Mouse (Mus musculus): ENCODE data around the gene Syt15. TPM values are rescaled to one million over a fixed set of nuclear protein-coding genes. Genes with fewer than 3 reads are reported as not detected.
A peak's percentile ranks its signal among the peaks of the same experiment; 100 is the strongest.
"Not testable (repeated sequence)": the region's sequence is repeated elsewhere in the genome, so short reads cannot be mapped to it uniquely, and the experiment has no call there.

Syt15 gene
- polyA plus RNA-seq, 1 experiment from 2014 or later: 0.63 TPM

DNA sequence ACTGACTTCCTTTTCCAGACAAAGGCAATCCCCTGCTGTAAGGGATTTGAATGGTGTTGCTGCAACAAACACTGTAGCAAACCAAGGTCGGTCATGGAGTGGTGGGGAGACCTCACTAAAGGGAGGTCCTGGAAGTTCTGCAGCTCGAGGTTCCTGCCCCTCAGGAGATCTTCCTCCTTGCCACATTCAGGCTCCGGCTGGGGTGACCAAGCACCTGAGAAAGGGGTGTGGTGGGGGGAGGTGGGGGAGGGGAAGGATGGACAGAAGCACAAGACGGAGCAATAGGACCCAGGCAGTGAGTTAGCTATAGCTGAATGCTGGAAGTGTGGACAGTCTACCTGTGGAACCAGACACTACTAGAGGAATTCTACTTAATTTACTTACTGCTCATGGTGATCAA is 14.5 kb downstream of the Syt15 start:
- ATAC-seq: no peak
- WGBS: 65% methylated on average over 4 of the region's 4 CpGs

GRCm38 (mm10) chr14:34234630-34235380 is 15.4 kb downstream of the Syt15 start:
- Histone ChIP-seq H3K36me3 (ENCODE audit: control insufficient read depth, insufficient read depth, low read length) (no peaks in the 10 kb centered on the region), H3K27ac (ENCODE audit: low read length) (no peak overlapping the region), H3K27me3 (ENCODE audit: control insufficient read depth, insufficient read depth, low read depth, low read length) (no peaks in the 10 kb centered on the region), H3K9me3 (replicated peaks; ENCODE audit: control insufficient read depth, low read length, poor library complexity, severe bottlenecking) (no peaks in the 10 kb centered on the region), H3K4me3 (ENCODE audit: low read depth, low read length) (peak overlapping the region; percentile 40), H3K4me2 (ENCODE audit: low read length) (peak overlapping the region; percentile 86), H3K4me1 (ENCODE audit: control insufficient read depth, insufficient read depth, low read length) (peaks cover 3% of the 10 kb centered on the region; the same call in 1 of the 2 replicates), H3K9ac (ENCODE audit: low read depth, low read length) (peak overlapping the region; percentile 64)
- peak; percentile 99 for ATAC-seq
- WGBS: 2% methylated on average over 16 of the region's 16 CpGs

More for the DNA sequence above, 14.5 kb downstream of the Syt15 start:
- no peak overlapping the region for H3K4me3 ChIP-seq (ENCODE audit: low read depth, low read length)
- H3K27me3 ChIP-seq (ENCODE audit: control insufficient read depth, insufficient read depth, low read depth, low read length): no peaks in the 10 kb centered on the region
- H3K4me2 ChIP-seq (ENCODE audit: low read length): no peak overlapping the region
- H3K36me3 ChIP-seq (ENCODE audit: control insufficient read depth, insufficient read depth, low read length): no peaks in the 10 kb centered on the region
- H3K9ac ChIP-seq (ENCODE audit: low read depth, low read length): no peak overlapping the region
- no peak overlapping the region for H3K27ac ChIP-seq (ENCODE audit: low read length)
- H3K4me1 ChIP-seq (ENCODE audit: control insufficient read depth, insufficient read depth, low read length): peaks cover 3% of the 10 kb centered on the region; the same call in 1 of the 2 replicates
- no peaks in the 10 kb centered on the region for H3K9me3 ChIP-seq (replicated peaks; ENCODE audit: control insufficient read depth, low read length, poor library complexity, severe bottlenecking)

- WGBS: 88% methylated on average over 10 of the region's 10 CpGs
- Histone ChIP-seq H3K27ac (ENCODE audit: low read length) (no peak overlapping the region), H3K9me3 (replicated peaks; ENCODE audit: control insufficient read depth, low read length, poor library complexity, severe bottlenecking) (no peaks in the 10 kb centered on the region), H3K9ac (ENCODE audit: low read depth, low read length) (no peak overlapping the region), H3K4me3 (ENCODE audit: low read depth, low read length) (no peak overlapping the region), H3K36me3 (ENCODE audit: control insufficient read depth, insufficient read depth, low read length) (no peaks in the 10 kb centered on the region), H3K27me3 (ENCODE audit: control insufficient read depth, insufficient read depth, low read depth, low read length) (no peaks in the 10 kb centered on the region), H3K4me2 (ENCODE audit: low read length) (no peak overlapping the region), H3K4me1 (ENCODE audit: control insufficient read depth, insufficient read depth, low read length) (no peaks in the 10 kb centered on the region)
- ATAC-seq: no peak
Observed at GRCm38 (mm10) chr14:34240263-34240662, 20.9 kb downstream of the Syt15 start.

DNA sequence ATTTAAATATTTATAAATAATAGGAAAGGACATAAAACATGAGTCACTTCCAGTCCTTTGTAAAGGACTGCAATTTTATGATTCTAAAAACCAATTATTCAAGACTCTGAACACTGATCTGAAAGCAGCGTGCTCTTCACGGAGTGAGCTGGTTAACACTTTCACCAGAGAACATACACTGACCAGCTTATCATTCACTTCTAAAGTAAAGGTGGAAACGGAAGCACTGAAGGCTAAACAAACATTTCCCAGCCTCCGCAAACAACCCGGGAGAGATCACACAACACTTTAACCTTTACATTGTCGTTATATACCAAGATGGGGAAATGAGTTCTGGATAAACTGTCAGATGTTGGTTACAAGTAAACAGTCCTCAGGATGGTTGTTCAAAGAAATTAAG is 21.3 kb downstream of the Syt15 start:
- Histone ChIP-seq H3K9me3 (replicated peaks; ENCODE audit: control insufficient read depth, low read length, poor library complexity, severe bottlenecking) (no peaks in the 10 kb centered on the region), H3K9ac (ENCODE audit: low read depth, low read length) (no peak overlapping the region), H3K27me3 (ENCODE audit: control insufficient read depth, insufficient read depth, low read depth, low read length) (no peaks in the 10 kb centered on the region), H3K27ac (ENCODE audit: low read length) (no peak overlapping the region), H3K4me3 (ENCODE audit: low read depth, low read length) (no peak overlapping the region), H3K4me1 (ENCODE audit: control insufficient read depth, insufficient read depth, low read length) (no peaks in the 10 kb centered on the region), H3K4me2 (ENCODE audit: low read length) (no peak overlapping the region), H3K36me3 (ENCODE audit: control insufficient read depth, insufficient read depth, low read length) (no peaks in the 10 kb centered on the region)
- no peak for ATAC-seq
- WGBS: 89% methylated on average over 6 of the region's 6 CpGs

- WGBS: 83% methylated on average over 6 of the region's 6 CpGs
- Histone ChIP-seq H3K9ac (ENCODE audit: low read depth, low read length) (no peak overlapping the region), H3K27ac (ENCODE audit: low read length) (no peak overlapping the region), H3K4me1 (ENCODE audit: control insufficient read depth, insufficient read depth, low read length) (no peaks in the 10 kb centered on the region), H3K27me3 (ENCODE audit: control insufficient read depth, insufficient read depth, low read depth, low read length) (no peaks in the 10 kb centered on the region), H3K9me3 (replicated peaks; ENCODE audit: control insufficient read depth, low read length, poor library complexity, severe bottlenecking) (no peaks in the 10 kb centered on the region), H3K4me3 (ENCODE audit: low read depth, low read length) (no peak overlapping the region), H3K4me2 (ENCODE audit: low read length) (no peak overlapping the region), H3K36me3 (ENCODE audit: control insufficient read depth, insufficient read depth, low read length) (no peaks in the 10 kb centered on the region)
- no peak for ATAC-seq
Observed at GRCm38 (mm10) chr14:34252470-34253145, 33.2 kb downstream of the Syt15 start.

DNA sequence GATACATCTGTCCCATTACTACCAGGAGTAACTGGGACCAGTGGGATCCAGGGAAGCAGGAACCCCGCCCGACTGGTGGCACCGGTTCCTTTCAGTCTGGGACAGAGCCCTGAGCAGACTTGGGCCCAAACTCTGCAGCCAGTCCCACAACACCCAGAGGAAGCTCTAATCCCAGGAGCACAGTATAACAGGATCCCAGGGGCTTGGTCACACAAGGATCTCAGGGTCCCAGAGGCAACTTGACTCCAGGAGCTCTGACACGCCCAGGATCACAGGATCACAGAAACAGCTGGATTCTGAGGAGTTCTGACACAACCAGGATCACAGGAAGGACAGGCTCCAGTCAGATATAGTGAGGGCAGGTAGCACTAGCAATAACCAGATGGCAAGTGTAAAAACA is 33.9 kb downstream of the Syt15 start:
- H3K4me1 ChIP-seq (ENCODE audit: control insufficient read depth, insufficient read depth, low read length): no peaks in the 10 kb centered on the region
- no peaks in the 10 kb centered on the region for H3K36me3 ChIP-seq (ENCODE audit: control insufficient read depth, insufficient read depth, low read length)
- no peak overlapping the region for H3K27ac ChIP-seq (ENCODE audit: low read length)
- no peak overlapping the region for H3K4me3 ChIP-seq (ENCODE audit: low read depth, low read length)
- no peak overlapping the region for H3K4me2 ChIP-seq (ENCODE audit: low read length)
- ATAC-seq: no peak
- H3K9ac ChIP-seq (ENCODE audit: low read depth, low read length): no peak overlapping the region
- H3K9me3 ChIP-seq (replicated peaks; ENCODE audit: control insufficient read depth, low read length, poor library complexity, severe bottlenecking): no peaks in the 10 kb centered on the region
- no peaks in the 10 kb centered on the region for H3K27me3 ChIP-seq (ENCODE audit: control insufficient read depth, insufficient read depth, low read depth, low read length)
- WGBS: 94% methylated on average over 4 of the region's 4 CpGs

DNA sequence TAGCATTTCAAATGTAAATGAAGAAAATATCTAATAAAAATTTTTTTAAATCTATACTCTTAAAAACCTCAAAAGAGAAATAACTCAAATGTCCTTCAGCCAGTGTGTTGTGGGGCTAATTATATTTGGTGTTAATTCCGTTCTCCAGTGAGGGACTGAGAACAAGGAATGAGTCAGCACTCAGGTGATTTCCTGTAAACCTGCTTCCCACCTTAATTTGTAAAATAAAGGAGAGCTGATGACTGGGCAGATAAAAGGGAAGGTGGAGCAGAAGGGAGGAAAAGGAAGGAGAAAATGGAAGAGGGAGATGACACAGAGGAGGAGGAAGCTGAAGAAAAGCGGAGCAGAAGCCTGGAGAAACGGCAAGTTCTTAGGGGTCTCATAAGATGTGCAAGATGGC is 39.1 kb downstream of the Syt15 start:
- H3K36me3 ChIP-seq (ENCODE audit: control insufficient read depth, insufficient read depth, low read length); H3K27me3 ChIP-seq (ENCODE audit: control insufficient read depth, insufficient read depth, low read depth, low read length); H3K4me3 ChIP-seq (ENCODE audit: low read depth, low read length); H3K4me1 ChIP-seq (ENCODE audit: control insufficient read depth, insufficient read depth, low read length); H3K27ac ChIP-seq (ENCODE audit: low read length); H3K9ac ChIP-seq (ENCODE audit: low read depth, low read length); H3K4me2 ChIP-seq (ENCODE audit: low read length); ATAC-seq; H3K9me3 ChIP-seq (replicated peaks; ENCODE audit: control insufficient read depth, low read length, poor library complexity, severe bottlenecking): not testable (repeated sequence)
- 71% methylated on average over 3 of the region's 3 CpGs for WGBS

DNA sequence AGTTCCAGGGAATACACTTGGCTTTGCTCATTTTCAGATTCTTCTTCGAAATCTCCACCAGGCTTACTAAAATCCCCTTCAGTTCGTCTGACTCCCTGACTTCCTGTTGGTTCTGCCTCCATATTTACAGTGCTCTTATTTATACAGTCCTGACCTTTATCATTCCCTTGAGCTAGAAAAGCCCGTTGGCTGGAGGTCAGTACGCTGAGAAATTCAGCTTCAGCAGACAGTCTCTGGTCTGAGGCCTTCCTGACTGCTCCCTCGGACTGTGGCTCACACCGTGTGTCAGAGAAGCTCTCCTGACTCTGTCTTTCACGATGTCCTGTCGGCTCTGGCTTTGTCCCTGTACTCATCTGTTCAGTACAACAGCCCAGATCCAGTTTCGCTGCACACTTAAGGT is 48.7 kb downstream of the Syt15 start:
- Histone ChIP-seq H3K4me1 (ENCODE audit: control insufficient read depth, insufficient read depth, low read length) (no peaks in the 10 kb centered on the region), H3K36me3 (ENCODE audit: control insufficient read depth, insufficient read depth, low read length) (no peaks in the 10 kb centered on the region), H3K4me2 (ENCODE audit: low read length) (no peak overlapping the region), H3K27ac (ENCODE audit: low read length) (no peak overlapping the region), H3K4me3 (ENCODE audit: low read depth, low read length) (no peak overlapping the region), H3K27me3 (ENCODE audit: control insufficient read depth, insufficient read depth, low read depth, low read length) (no peaks in the 10 kb centered on the region), H3K9me3 (replicated peaks; ENCODE audit: control insufficient read depth, low read length, poor library complexity, severe bottlenecking) (no peaks in the 10 kb centered on the region), H3K9ac (ENCODE audit: low read depth, low read length) (no peak overlapping the region)
- WGBS: 79% methylated on average over 9 of the region's 9 CpGs
- no peak for ATAC-seq

GRCm38 (mm10) chr14:34273280-34273679 is 53.9 kb downstream of the Syt15 start:
- WGBS: 64% methylated on average over 2 of the region's 2 CpGs
- no peak overlapping the region for H3K9ac ChIP-seq (ENCODE audit: low read depth, low read length)
- no peaks in the 10 kb centered on the region for H3K4me1 ChIP-seq (ENCODE audit: control insufficient read depth, insufficient read depth, low read length)
- H3K36me3 ChIP-seq (ENCODE audit: control insufficient read depth, insufficient read depth, low read length): no peaks in the 10 kb centered on the region
- no peaks in the 10 kb centered on the region for H3K9me3 ChIP-seq (replicated peaks; ENCODE audit: control insufficient read depth, low read length, poor library complexity, severe bottlenecking)
- H3K27me3 ChIP-seq (ENCODE audit: control insufficient read depth, insufficient read depth, low read depth, low read length): no peaks in the 10 kb centered on the region
- H3K4me3 ChIP-seq (ENCODE audit: low read depth, low read length): no peak overlapping the region
- H3K4me2 ChIP-seq (ENCODE audit: low read length): no peak overlapping the region
- H3K27ac ChIP-seq (ENCODE audit: low read length): no peak overlapping the region
- no peak for ATAC-seq

Data from midbrain, embryonic 16.5 days (tissue).